Mouse (Mus musculus): ENCODE results near the gene Cramp1l.
A peak's percentile ranks its signal among the peaks of the same experiment; 100 is the strongest.

Gene Cramp1l

DNA sequence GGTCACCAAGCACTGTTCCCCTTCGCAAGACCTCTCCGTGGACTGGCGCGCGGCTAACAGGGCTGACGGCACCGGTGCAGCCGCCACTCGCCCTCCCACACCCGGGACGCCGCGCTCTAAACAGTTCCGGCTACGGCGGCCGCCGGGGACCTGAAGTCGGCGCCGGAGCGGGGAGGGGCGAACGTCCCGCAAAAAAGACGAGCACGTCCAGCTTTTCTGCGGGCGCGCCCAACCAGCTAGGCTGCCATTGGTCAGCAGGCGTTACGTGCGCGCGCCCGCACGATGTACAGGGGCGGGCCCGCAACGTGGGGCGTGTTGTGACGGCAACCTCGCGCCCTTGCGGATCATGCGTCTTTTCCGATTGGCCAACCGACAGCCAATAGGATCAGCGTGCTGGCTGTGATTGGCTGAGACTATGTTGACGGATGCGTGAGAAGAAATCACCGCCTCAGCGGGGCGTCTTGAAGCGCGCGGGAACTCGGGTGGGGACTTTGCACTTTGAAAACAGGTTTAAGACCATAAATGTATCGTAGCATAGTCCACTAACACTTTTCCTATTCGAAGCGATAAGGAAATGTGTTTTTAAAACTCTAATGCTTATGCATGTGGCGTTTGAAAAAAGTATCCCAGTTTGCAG, at the start of gene Cramp1l, which contains the start of gene Ift140:
Gene Cramp1l (minus strand): TSS at position 134 of the 637 bp plus-strand sequence.
Gene Ift140 (plus strand): TSS at position 431 of the 637 bp plus-strand sequence.
- DNase-seq (ENCODE audit: low spot score), result peak; percentile 99

DNA sequence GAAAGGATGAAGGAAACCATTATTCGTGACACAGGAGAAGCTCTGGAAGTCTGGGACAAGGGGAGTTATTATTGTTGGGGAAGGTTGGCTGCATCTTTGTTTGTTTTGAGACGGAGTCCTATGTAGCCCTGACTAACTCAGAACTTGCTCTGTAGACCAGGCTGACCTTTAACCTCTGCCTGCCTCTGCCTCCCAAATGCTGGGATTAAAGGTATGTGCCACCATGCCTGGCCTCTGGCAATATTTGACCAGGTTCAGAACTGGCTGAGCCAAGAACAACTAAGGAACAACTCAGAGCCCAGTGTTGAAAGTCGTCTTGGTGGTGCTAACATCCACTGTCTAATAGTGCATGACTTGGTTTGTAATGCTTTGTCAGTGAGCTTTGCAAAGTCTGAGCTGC, 49.6 kb upstream of the Cramp1l start:
- no peak for DNase-seq (ENCODE audit: low spot score)

DNA sequence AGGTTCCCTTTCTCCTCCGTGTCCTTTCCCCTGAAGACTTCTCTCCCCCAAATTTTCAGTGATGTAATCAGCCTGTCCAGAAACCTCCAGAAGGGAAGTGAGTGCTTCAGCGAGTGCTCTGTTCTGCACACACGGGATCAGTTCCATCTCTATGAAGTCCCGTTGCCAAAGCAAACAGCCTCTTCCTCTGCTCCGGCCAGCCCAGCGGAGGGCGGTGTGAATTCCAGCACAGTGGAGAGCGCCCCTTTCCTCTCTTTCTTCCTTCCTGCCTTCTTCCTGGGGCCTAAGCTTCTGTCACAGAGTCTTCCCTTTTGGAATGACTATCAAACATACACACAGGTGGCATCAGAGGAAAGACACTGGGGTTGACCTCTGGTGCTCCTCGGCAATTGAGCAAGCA, 48.8 kb upstream of the Cramp1l start:
- no peak for DNase-seq (ENCODE audit: low spot score)

DNA sequence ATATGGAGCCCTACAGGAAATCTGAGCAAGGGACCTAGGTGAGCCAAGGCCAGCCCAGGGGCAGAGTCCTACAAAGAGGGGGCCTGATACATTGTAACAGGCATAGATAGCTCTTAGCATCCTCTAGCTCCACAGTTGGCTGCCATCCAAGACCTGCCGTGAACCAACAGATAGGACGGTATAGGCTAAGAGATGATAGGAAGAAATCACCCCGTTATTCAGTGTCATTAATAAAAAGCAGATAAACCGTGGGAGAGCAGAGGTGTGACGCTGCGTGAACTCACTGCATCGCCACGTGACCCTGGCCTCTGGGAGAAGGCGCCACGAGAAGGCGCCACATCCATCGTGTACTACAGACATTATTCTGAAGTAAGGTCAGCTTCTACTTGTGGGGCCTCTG, 48.3 kb upstream of the Cramp1l start:
- DNase-seq (ENCODE audit: low spot score), result no peak

DNA sequence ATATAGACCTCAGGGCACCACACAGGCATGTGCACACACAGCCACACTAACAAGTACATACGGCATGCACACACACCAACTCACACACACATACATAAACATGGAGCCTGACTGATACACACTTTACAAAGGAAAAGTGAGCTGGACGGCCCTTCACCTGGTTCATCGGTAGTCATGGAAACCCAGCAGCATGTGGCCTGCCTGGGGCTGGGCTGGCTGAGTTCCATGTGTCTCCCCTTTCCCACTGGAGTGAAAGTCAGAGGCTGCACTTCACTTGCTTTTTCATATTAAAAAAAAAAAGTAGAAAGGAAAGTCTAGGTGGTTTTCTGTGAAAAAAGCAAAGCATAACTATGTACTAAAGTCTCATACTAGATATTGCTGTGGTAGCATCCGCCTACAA, 47.7 kb upstream of the Cramp1l start:
- no peak for DNase-seq (ENCODE audit: low spot score)

DNA sequence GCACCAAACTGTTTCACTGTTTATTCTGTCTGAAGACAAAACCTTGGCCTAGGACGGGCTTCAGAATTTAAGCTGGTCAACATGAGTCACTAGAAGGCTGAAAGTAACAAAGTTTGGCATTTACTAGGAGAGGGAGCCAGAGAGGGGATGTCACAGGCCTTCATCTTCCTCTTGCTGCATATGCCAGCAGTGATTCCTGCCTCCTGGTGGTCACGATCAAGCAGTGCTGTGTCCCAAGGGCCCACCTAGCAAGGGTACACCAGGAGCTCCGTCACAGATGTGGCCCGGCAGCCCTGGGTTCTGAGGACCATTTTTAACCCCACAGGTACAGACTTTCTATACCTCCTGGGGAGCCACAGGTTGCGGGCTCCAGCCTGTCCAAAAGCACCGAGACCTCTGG, 41.5 kb upstream of the Cramp1l start:
- DNase-seq (ENCODE audit: low spot score), result no peak

DNA sequence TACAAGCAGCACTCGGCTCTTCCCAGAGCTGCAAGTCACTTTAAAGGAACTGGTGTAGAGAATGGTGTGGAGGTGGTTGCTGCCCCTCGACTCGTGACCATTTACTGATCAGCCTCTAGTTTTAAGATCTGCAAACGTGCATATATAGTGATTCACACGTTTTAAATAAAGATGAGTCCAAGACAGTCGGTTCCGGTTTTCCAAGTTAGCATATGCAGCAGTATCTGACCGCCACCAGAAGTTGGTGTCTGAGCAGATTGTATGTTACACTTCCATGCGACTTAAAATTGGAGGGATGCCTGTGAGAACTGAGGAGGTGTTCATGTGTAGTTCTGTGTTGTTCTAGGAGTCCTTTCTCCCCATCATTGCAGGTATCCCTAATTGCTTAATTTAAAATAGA, 37.7 kb upstream of the Cramp1l start:
- no peak for DNase-seq (ENCODE audit: low spot score)

DNA sequence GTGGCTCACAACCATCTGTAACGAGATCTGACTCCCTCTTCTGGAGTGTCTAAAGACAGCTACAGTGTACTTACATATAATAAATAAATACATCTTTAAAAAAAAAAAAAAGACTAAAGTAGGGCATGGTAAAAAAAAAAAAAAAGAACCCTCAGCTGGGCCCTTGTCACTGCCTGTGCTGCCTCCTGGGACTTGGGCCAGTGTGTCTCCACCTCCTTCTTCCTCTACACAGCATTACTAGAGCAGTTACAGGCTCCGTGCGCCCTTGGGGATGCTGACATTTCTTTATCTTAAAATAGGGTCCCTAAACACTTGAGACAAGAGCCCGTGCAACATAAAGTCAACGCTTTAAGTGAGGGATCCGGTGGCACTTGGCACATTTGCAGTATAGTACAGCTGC, 31.6 kb upstream of the Cramp1l start:
- DNase-seq (ENCODE audit: low spot score), result no peak

DNA sequence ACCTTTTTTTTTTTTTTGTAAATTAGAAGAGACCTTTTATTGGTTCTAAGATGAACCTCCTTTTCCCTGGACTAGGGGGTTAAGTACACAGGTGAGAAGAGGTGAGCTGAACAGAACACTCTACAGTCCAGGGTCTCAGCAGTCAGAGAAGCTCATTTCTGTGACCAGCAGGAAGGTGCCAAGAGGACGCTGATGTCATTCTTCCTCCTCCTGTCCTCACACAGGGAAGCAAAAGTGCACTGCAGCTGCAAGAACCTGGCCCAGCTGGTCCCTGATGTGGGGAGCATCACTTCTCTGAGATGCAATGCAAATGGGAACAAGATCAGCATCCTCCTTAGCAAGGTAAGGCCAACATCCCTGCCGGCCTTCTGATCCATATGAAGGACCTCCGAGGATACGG, 29.7 kb upstream of the Cramp1l start:
- DNase-seq (ENCODE audit: low spot score), result no peak

DNA sequence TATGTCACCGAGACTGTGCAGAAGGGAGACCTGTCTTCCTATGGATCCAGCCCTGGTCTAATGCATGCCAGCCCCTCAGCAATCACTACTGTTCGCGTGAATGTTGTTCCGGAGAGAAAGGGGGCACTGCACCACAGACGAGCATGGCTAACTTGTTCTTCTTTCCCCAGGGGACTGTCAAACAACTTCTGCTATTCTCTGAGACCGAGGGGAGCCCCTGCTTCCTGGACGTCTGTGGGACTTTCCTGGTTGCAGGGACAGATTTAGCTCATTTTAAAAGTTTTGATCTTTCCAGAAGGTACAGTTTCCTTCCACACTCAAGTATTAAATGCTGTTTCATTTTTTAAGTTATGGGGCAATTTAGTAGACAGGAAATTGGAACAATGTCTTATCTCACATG, 29.3 kb upstream of the Cramp1l start:
- no peak for DNase-seq (ENCODE audit: low spot score)

DNA sequence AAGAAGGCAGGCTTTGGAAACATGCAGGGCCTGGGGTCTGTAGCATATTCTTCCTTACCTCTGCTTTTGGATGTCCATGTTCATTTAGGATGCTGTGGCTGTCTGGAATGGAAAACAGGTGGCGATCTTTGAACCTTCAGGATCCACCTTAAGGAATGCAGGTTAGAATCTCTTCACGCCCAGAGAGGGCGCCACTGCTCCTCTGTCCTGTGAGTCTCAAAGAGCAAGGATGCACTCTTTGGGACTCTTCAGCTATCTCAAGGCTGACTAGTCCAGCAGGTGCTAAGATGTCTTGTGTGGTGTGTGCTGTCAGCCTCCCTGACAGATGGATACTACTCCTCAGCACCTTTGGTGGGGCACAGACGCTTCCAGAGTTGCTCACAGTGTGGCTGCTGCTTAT, 20.6 kb upstream of the Cramp1l start:
- no peak for DNase-seq (ENCODE audit: low spot score)

DNA sequence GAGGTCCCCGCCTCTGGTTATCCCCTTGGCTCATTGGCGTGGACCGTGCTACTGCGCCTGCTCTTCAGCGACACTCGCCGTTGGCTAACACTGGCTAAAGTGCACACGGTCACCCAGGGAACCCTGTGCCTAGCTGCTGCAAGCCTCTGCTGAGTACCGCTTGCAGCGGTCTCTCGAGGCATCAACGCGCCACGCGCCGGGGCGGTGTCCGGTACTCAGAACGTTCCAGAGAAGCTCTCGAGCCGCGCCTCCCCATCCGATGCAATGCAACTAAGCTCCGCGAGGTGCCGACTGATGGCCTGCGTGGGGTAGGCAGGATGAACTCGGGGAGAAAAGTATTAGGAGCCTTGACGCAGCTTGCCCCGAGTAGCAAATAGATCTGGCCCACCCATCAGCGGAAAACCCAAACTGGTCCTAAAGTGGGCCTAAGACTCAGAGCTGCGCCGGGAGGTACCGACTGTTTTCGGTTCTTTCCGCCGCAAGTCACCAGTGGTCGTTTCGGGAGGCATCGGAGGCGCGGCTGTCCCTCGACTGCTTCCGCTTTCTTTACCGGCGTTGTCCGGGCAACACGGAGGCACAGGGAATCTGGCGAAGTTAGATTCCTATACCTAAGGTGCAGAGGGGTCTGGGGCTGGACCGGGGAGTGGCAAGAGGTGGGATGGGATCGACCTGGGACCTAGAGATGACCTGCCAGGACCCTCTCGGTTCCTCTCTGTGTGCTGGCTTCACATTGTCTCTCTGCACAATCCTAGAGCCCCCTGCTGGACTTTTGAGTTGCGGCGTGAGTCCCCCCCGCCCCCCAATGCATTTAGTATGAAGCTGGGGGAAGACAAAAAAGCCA, 924 bp upstream of the Cramp1l start:
- peak; percentile 70 for DNase-seq (ENCODE audit: low spot score)

DNA sequence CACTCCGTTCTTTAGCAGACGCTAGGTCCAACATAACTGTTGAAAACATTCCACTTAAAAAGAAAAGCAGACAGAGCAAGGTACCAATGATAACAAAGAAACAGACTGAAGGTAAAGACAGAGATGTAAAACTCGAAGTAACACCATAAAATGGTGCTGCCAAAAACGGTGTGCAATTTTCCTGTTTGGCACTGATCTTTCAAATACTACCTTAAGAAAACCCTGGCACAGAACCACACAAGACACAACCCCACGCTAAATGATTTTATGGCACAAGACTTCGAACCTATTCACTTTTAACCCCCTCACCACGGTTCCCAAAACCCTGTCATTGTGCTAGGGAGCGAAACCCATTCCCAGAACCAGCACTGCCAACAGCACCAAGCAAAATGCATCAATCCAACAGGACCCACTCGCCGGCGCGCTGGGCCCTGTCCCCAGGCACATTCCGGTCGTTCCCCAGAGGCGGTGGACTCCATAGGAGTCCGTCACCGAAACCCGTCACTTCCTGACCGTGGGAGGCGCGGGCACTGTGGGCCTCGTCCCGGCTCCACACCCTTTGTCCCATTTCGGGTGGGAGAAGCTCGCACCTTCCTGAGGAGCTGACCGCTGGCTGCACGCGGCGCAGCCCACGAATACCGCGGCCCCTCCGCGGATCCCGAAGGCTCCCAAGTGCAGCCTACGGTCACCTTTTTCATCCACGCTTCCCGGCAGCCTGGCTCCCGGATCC, 582 bp downstream of the Cramp1l start:
- DNase-seq (ENCODE audit: low spot score), result peak; percentile 10

DNA sequence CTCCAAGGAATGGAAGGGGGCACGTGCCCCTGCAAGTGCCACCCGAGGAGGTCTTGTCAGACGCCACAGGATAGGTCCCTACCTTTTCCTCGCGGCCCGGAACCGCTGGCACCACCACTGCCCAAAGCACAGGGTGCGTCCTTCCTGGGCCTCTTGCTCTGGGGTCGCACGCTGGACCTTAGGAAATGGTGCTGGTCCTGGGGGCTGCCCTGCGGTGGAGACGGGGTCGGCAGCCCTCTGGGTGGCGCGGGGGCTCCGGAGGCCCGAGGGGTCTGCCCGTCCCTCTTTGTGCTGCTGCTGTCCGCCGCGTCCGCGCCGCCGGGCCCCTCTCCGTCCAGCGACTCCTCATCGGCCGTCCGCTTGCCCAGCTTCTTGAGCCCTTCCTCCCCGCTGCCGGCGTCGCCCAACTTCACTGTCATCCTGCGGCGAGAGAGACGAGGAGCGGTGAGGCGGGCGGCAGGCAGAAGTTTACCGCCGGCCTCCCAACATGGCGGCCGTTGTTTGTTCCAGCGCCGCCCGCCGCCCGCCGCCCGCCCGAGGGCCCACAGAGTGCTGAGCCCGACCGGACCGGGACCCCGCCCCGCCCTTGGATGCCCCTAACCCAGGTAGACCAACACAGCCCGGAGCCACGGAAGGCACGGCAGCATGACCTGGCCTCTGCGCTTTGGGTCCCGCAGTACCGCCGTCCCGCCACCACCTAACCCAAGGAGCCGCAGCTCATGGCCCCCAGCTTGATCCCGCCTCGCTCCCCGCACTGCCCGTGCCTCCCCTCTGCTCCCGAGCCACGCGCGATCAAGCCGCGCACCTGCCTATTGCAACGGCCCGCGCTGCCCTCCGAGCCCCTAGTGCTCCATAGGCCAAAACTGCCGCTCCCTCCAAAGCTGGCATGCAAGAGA, 1.7 kb downstream of the Cramp1l start:
- peak; percentile 3 for DNase-seq (ENCODE audit: low spot score)

DNA sequence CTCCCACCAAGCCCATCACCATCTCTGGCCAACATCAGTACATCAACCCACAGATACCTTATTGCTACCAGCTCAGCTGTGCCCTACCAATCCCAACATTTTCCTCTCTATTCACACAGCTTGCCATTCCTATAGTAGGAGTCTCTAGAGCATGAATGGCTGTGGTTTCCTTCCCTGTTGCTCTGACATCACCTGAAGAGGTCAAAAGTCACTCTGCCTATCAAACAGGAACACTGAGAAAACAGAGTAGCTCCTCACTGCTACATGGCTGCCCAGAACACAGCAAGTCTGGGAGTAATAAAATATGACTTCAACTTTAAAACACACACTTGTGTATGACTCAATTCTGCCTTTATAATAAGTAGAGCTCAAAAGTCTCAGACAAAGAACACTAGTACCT, 8.1 kb downstream of the Cramp1l start:
- no peak for DNase-seq (ENCODE audit: low spot score)

DNA sequence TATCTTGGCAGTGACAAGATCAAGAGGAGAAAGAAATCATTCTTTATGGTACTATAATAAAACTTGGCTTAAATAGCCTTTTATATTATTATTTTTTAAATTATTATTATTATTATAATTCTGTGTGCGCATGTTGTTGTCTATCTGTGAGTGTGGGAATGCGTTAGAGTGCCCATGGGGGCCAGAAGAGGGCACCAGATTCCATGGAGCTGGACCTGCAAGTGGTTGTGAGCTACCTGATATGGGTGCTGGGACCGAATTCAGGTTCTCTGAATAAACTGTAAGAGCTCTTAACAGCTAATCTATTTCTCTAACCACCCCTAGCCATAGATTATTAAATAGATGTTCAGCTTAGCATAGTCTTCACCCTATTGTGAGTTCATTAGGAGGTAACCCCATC, 10.5 kb downstream of the Cramp1l start:
- DNase-seq (ENCODE audit: low spot score), result no peak

DNA sequence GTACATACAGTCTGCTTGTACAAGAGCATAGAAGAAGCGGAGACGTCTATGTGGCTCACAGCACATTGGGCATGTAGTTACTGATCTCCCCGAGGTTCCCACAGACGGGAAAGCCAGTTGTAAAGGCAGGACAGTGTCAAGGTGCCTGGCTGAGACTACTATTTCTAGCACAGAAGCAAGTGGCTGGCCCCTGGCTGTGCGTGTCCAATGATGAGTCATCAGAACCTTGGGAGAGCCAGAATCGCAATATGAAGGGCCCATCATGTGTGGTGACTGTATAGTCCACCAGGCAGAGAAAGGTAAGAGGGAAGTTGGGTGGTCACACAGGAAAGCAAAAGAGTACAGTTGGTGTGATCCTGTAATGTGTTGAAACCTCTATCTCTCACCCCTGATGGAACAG, 20.9 kb downstream of the Cramp1l start:
- DNase-seq (ENCODE audit: low spot score), result no peak

DNA sequence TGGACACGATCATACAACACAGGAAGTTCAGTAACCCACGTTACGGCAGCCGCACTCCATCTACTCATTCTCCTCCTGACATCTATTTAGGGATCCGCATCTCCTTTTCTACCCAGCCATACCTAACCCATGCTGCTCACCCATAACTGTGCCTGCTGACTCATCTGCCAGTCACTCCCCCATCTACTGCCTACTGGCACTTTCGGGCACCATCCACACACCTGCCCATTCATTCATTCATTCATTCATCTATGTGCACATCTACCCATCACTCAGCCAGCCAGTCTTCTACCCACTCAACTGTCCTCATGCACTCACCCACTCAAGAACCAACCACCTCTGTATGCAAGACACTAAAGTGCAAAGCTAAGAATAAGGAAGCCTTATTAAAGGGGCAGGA, 28.4 kb downstream of the Cramp1l start:
- DNase-seq (ENCODE audit: low spot score), result no peak

DNA sequence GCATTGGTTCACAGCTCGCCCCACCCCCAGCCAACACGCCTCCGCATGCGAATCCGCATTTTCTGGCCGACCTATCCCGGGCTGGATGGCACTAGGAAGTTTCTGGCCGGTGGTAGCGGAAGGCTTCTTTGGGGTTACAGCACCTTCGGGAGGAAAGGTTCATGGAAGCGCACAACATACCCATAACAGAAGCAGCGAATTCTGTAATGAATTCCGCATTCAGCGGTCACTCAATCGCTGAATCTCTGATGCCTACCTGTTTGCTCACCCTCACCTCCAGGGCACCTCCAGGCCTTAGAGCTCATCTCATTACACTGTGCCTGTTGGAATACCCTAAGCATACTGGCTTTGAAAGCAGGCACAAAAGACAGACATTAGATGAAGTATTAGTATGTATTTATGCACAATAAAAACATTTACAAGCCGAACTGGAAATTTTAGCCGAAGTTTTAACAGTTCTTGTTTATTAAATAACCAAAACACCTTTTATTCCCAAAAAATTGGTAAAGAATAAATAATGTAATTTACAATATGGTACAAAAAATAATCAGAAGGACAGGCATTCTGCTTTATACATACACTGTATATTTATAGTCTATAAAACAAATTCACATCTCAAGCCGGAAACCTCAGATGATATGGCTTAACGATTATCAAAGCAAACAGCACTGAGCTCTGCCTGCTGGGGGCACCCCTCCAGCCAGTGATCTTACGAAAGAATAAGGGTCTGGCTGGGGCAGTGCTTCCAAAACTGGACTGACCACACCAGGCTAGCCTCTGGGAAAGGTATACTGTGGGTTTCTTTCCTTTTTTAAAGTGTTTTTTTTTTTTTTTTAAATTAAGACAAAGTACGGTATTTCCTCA, 54.5 kb downstream of the Cramp1l start:
- DNase-seq (ENCODE audit: low spot score), result no peak

DNA sequence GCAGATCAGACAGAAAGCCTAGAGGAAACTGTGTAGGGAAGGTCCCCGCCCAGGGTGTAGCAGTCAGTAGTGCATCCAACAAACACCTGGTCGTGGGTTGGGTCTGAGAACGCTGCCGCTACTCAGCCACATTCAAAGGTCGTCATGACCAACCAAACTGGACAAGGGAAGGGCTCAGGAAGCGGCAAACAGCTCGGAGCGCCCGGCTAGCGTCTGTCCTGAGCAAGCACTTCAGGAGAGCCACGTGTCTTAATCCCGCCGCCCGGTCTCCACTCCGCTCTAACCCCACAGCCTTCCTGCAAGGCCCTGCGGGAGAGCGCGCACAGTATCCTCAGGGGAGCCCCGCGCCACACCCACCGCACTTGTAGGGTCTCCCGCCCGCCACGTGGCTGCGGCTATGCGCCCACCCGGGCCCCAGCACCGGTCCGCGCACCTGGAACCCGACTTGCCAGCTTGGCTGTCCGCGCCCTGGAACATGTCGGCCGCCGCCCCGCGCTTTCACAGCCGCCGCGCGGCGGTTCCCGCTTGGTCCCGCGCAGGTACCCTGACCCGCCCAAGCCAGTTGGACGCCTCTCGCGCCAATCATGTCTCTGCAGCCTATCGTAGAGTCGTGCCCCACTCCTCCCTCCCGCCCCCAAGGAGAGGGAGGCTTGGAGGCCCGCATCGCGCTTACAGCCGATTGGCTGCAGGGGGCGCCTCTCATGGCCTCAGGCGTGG, 55.3 kb downstream of the Cramp1l start, which contains the start of gene Jpt2:
Gene Jpt2 (minus strand): TSS at position 555 of the 717 bp plus-strand sequence.
- peak; percentile 98 for DNase-seq (ENCODE audit: low spot score)

Data from ovary, adult 18-20 months (tissue).